Mouse (Mus musculus) CH12F3 (cell line): ENCODE data around the gene Calcoco2.
"Not testable (repeated sequence)": the region's sequence is repeated elsewhere in the genome, so short reads cannot be mapped to it uniquely, and the experiment has no call there.

Experiments
- in situ Hi-C: fragments of 300-500 bp; cut with MboI; formaldehyde crosslinking; loops from 2 replicates; pipeline ENCODE4 v1.14.3; 2020; ENCODE audit warnings: low sequenced_read_pairs

Calcoco2 gene

GRCm38 (mm10) chr11:96111751-96112150 lies at the start of gene Calcoco2:
TSS of gene Calcoco2 (minus strand) at chr11:96111964.
- in situ Hi-C loops: no loop called here

GRCm38 (mm10) chr11:96147471-96147870 lies 35.7 kb upstream of the Calcoco2 start:
- in situ Hi-C loops: loop anchor here (10.0 kb wide), 2 partner anchors 47 to 87 kb away; partner anchors contain the start of gene Hoxb13

GRCm38 (mm10) chr11:96145622-96146270 lies 34.0 kb upstream of the Calcoco2 start:
- in situ Hi-C loops: loop anchor here (10.0 kb wide), 2 partner anchors 49 to 89 kb away; partner anchors contain the start of gene Hoxb13

GRCm38 (mm10) chr11:96143766-96144165 lies 32.0 kb upstream of the Calcoco2 start:
- in situ Hi-C loops: loop anchor here (10.0 kb wide), 2 partner anchors 51 to 91 kb away; partner anchors contain the start of gene Hoxb13

GRCm38 (mm10) chr11:96140726-96141175 lies 29.0 kb upstream of the Calcoco2 start:
- in situ Hi-C loops: loop anchor here (10.0 kb wide), 2 partner anchors 54 to 94 kb away; partner anchors contain the start of gene Hoxb13

- in situ Hi-C loops: no loop called here
Measured at GRCm38 (mm10) chr11:96135847-96136246, 24.1 kb upstream of the Calcoco2 start.

GRCm38 (mm10) chr11:96133239-96133865 lies 21.6 kb upstream of the Calcoco2 start, which contains the start of gene Ttll6:
TSS of gene Ttll6 (plus strand) at chr11:96133786.
- in situ Hi-C loops: no loop called here

GRCm38 (mm10) chr11:96130606-96131005 lies 18.8 kb upstream of the Calcoco2 start:
- in situ Hi-C loops: no loop called here

- in situ Hi-C loops: no loop called here
Measured at GRCm38 (mm10) chr11:96124052-96124914, 12.5 kb upstream of the Calcoco2 start.

- in situ Hi-C loops: not testable (repeated sequence)
Measured at GRCm38 (mm10) chr11:96122806-96123205, 11.0 kb upstream of the Calcoco2 start.

GRCm38 (mm10) chr11:96119401-96119800 lies 7.6 kb upstream of the Calcoco2 start:
- in situ Hi-C loops: no loop called here

- in situ Hi-C loops: not testable (repeated sequence)
Measured at GRCm38 (mm10) chr11:96116925-96117324, 5.2 kb upstream of the Calcoco2 start.

GRCm38 (mm10) chr11:96116116-96116515 lies 4.4 kb upstream of the Calcoco2 start:
- in situ Hi-C loops: no loop called here

GRCm38 (mm10) chr11:96115416-96115815 lies 3.7 kb upstream of the Calcoco2 start:
- in situ Hi-C loops: no loop called here

- in situ Hi-C loops: no loop called here
Measured at GRCm38 (mm10) chr11:96114077-96114476, 2.3 kb upstream of the Calcoco2 start.

- in situ Hi-C loops: not testable (repeated sequence)
Measured at GRCm38 (mm10) chr11:96110950-96111349, 814 bp downstream of the Calcoco2 start.

- in situ Hi-C loops: no loop called here
Measured at GRCm38 (mm10) chr11:96108376-96108775, 3.4 kb downstream of the Calcoco2 start.

GRCm38 (mm10) chr11:96093361-96093760 lies 18.4 kb downstream of the Calcoco2 start:
- in situ Hi-C loops: loop anchor here (10.0 kb wide), 1 partner anchor 141 kb away; no protein-coding TSS in a partner anchor

GRCm38 (mm10) chr11:96092674-96093291 lies 19.0 kb downstream of the Calcoco2 start:
- in situ Hi-C loops: loop anchor here (10.0 kb wide), 1 partner anchor 142 kb away; no protein-coding TSS in a partner anchor

- in situ Hi-C loops: loop anchor here (10.0 kb wide), 1 partner anchor 144 kb away; no protein-coding TSS in a partner anchor
Measured at GRCm38 (mm10) chr11:96091073-96091472, 20.7 kb downstream of the Calcoco2 start.
